Mouse (Mus musculus): ENCODE results near the gene Mrtfb.
A peak's percentile ranks its signal among the peaks of the same experiment; 100 is the strongest.

The Mrtfb gene

GRCm38 (mm10) chr16:13401591-13401990, 145.3 kb downstream of the Mrtfb start:
- DNase-seq (ENCODE audit: low read depth, low spot score): no peak

GRCm38 (mm10) chr16:13404656-13405055, 148.4 kb downstream of the Mrtfb start:
- DNase-seq (ENCODE audit: low read depth, low spot score): no peak

GRCm38 (mm10) chr16:13405403-13405802, 149.1 kb downstream of the Mrtfb start:
- no peak for DNase-seq (ENCODE audit: low read depth, low spot score)

- peak; percentile 51 for DNase-seq (ENCODE audit: low read depth, low spot score)
These were observed 153.4 kb downstream of the Mrtfb start for GRCm38 (mm10) chr16:13409530-13410163.

GRCm38 (mm10) chr16:13410760-13411159, 154.5 kb downstream of the Mrtfb start:
- no peak for DNase-seq (ENCODE audit: low read depth, low spot score)

GRCm38 (mm10) chr16:13411531-13411930, 155.2 kb downstream of the Mrtfb start:
- DNase-seq (ENCODE audit: low read depth, low spot score): no peak

- no peak for DNase-seq (ENCODE audit: low read depth, low spot score)
These were observed 158.3 kb downstream of the Mrtfb start for GRCm38 (mm10) chr16:13414566-13414965.

GRCm38 (mm10) chr16:13414972-13415371, 158.7 kb downstream of the Mrtfb start:
- no peak for DNase-seq (ENCODE audit: low read depth, low spot score)

GRCm38 (mm10) chr16:13415465-13415864, 159.2 kb downstream of the Mrtfb start:
- no peak for DNase-seq (ENCODE audit: low read depth, low spot score)

- no peak for DNase-seq (ENCODE audit: low read depth, low spot score)
These were observed 160.2 kb downstream of the Mrtfb start for GRCm38 (mm10) chr16:13416465-13416864.

GRCm38 (mm10) chr16:13417904-13418303, 161.6 kb downstream of the Mrtfb start:
- DNase-seq (ENCODE audit: low read depth, low spot score): no peak

GRCm38 (mm10) chr16:13419752-13420151, 163.5 kb downstream of the Mrtfb start:
- DNase-seq (ENCODE audit: low read depth, low spot score): no peak

GRCm38 (mm10) chr16:13422522-13422921, 166.2 kb downstream of the Mrtfb start:
- DNase-seq (ENCODE audit: low read depth, low spot score): no peak

- DNase-seq (ENCODE audit: low read depth, low spot score): no peak
These were observed 167.5 kb downstream of the Mrtfb start for GRCm38 (mm10) chr16:13423587-13424355.

- DNase-seq (ENCODE audit: low read depth, low spot score): no peak
These were observed 169.5 kb downstream of the Mrtfb start for GRCm38 (mm10) chr16:13425804-13426203.

GRCm38 (mm10) chr16:13426831-13427589, 170.7 kb downstream of the Mrtfb start:
- no peak for DNase-seq (ENCODE audit: low read depth, low spot score)

GRCm38 (mm10) chr16:13428077-13428476, 171.8 kb downstream of the Mrtfb start:
- DNase-seq (ENCODE audit: low read depth, low spot score): no peak

- DNase-seq (ENCODE audit: low read depth, low spot score): no peak
These were observed 172.5 kb downstream of the Mrtfb start for GRCm38 (mm10) chr16:13428806-13429205.

GRCm38 (mm10) chr16:13429921-13430606, 173.8 kb downstream of the Mrtfb start:
- DNase-seq (ENCODE audit: low read depth, low spot score): no peak

- no peak for DNase-seq (ENCODE audit: low read depth, low spot score)
These were observed 174.7 kb downstream of the Mrtfb start for GRCm38 (mm10) chr16:13430940-13431339.

- DNase-seq (ENCODE audit: low read depth, low spot score): no peak
These were observed 179.3 kb downstream of the Mrtfb start for GRCm38 (mm10) chr16:13435627-13436026.

Measured in retina, postnatal 7 days (tissue).